Mouse (Mus musculus) embryonic fibroblast, embryonic 13.5 days (primary cell): Measurements from ENCODE around the gene Cbx4. TPM values are rescaled to one million over a fixed set of nuclear protein-coding genes. Genes with fewer than 3 reads are reported as not detected.

Experiments used
- H3K27ac ChIP-seq: 2 replicates; pipeline ENCODE4 v1.5.1; 2012; ENCODE audit warnings: low read length, control low read depth, inconsistent platforms; ENCODE audit not compliant: insufficient read depth
- H3K4me1 ChIP-seq: 2 replicates; pipeline ENCODE4 v1.6.1; 2011; ENCODE audit warnings: low read length; ENCODE audit not compliant: control insufficient read depth, insufficient read depth
- H3K4me3 ChIP-seq: 2 replicates; pipeline ENCODE4 v1.5.1; 2011; ENCODE audit warnings: mild to moderate bottlenecking, control low read depth, low read length; ENCODE audit not compliant: insufficient read depth
- CTCF ChIP-seq: IDR thresholded peaks from 2 replicates; pipeline ENCODE4 v1.5.1; 2011; ENCODE audit warnings: mild to moderate bottlenecking, control low read depth, low read length, moderate library complexity, borderline replicate concordance; ENCODE audit not compliant: insufficient read depth
- POLR2A ChIP-seq: IDR thresholded peaks from 2 replicates; pipeline ENCODE4 v1.6.1; 2011; ENCODE audit warnings: low read depth, mild to moderate bottlenecking, control low read depth, low read length, moderate library complexity
- polyA plus RNA-seq: library from polyadenylated mRNA; stranded (reverse); fragments of >200 nt; gene quantifications from 2 replicates; pipeline ENCODE4 v1.2.4, GENCODE M21; 2011; ENCODE audit warnings: low read depth; ENCODE audit not compliant: missing spikeins, insufficient read length

The Cbx4 gene
- polyA plus RNA-seq, 1 experiment = 11.8 TPM

- Histone ChIP-seq H3K4me3 (peak overlapping the region; percentile 56), H3K4me1 (peaks cover 6% of the 10 kb centered on the region), H3K27ac (no peak overlapping the region)
- no peak for TF ChIP-seq CTCF
- TF ChIP-seq POLR2A = peak; percentile 40
Observed at GRCm38 (mm10) chr11:119056301-119057211, 29.5 kb downstream of the Cbx4 start.

DNA sequence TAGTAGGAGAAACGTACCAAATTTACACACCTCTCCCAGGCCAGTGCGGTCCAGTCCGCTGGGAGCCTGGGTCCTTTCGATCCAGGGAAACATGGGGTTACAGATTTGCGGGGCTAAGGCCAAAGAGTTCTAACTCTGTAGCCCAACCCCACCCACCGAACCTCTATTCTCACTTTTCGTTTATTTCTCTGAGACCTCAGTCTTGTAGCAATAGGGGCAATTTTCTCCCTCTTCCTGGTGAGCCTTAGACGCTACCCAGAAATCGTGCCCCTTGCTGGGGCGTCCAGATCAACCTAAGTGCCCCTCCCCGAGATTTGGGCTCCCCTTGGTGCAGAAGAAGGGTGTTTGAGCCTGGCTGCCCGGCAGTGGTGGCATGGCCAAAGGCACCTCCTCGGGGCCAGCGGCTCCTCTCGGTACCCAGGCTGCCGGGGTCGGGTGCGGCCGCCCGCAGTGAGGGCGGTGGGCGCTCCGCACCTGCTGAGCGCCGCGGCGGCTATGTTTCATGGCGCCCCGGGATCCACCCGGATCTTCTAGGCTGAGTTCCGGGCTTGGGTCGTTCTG, 30.4 kb downstream of the Cbx4 start:
- Histone ChIP-seq H3K27ac (no peak overlapping the region), H3K4me3 (no peak overlapping the region; the same call in 1 of the 2 replicates), H3K4me1 (peaks cover 6% of the 10 kb centered on the region)
- TF ChIP-seq POLR2A (no peak), CTCF (no peak)

- TF ChIP-seq CTCF (peak; percentile 20; the same call in 1 of the 2 replicates), POLR2A (no peak)
- H3K27ac ChIP-seq = no peak overlapping the region
- H3K4me3 ChIP-seq = no peak overlapping the region
- peaks cover 6% of the 10 kb centered on the region for H3K4me1 ChIP-seq
Observed at GRCm38 (mm10) chr11:119054351-119055345, 31.4 kb downstream of the Cbx4 start.

- H3K4me1 ChIP-seq = peaks cover 6% of the 10 kb centered on the region
- no peak overlapping the region for H3K27ac ChIP-seq
- no peak overlapping the region; the same call in 1 of the 2 replicates for H3K4me3 ChIP-seq
- no peak for TF ChIP-seq POLR2A
- TF ChIP-seq CTCF = no peak
Observed at GRCm38 (mm10) chr11:119053738-119054350, 32.2 kb downstream of the Cbx4 start.

GRCm38 (mm10) chr11:119053257-119053670, 32.8 kb downstream of the Cbx4 start:
- Histone ChIP-seq H3K27ac (no peak overlapping the region; the same call in 1 of the 2 replicates), H3K4me1 (peaks cover 6% of the 10 kb centered on the region), H3K4me3 (peak overlapping the region; percentile 24; the same call in 1 of the 2 replicates)
- peak; percentile 11; the same call in 1 of the 2 replicates for TF ChIP-seq CTCF
- TF ChIP-seq POLR2A = peak; percentile 28; the same call in 1 of the 2 replicates

GRCm38 (mm10) chr11:119052661-119053256, 33.3 kb downstream of the Cbx4 start:
- no peak; the same call in 1 of the 2 replicates for TF ChIP-seq POLR2A
- no peak for TF ChIP-seq CTCF
- Histone ChIP-seq H3K27ac (no peak overlapping the region; the same call in 1 of the 2 replicates), H3K4me3 (peak overlapping the region; percentile 24; the same call in 1 of the 2 replicates), H3K4me1 (peaks cover 6% of the 10 kb centered on the region)

DNA sequence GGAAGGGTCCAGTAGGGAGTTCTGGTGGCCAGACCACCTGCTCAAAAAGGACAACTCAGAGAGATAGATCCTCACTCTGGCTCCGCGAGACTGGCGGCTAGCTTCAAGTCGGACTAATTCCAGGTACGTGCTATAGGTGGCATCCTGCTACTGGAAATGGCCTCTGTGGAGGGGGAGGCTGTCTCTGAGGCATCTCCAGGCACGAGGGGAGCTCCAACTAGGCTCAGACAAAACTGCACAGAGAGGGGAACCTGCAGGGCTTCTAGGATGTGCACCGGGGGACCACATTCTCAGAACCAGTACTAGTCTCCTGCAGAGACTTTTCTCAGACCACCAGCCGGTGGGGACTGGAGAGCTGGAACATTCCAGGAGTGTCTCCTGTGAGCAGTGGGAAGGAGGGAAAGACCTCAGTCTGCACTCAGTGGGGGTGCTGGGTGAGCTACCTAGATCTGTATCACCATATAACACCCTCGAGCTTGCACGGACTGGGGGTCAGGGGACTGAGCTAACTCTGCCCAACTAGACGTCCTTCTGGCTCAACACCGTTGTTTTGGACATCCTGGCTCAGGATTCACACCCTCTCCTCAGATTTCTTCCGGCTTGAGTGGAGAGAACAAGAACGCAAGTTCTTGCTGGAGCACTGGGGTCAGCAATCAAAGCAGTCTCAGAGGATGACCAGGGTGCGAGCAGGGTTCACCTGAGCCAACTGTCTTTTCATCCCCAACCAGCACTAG, 33.9 kb downstream of the Cbx4 start:
- Histone ChIP-seq H3K27ac (no peak overlapping the region), H3K4me3 (no peak overlapping the region), H3K4me1 (peaks cover 6% of the 10 kb centered on the region)
- TF ChIP-seq CTCF = peak; percentile 41; the same call in 1 of the 2 replicates
- TF ChIP-seq POLR2A = no peak

GRCm38 (mm10) chr11:119051426-119051825, 34.6 kb downstream of the Cbx4 start:
- Histone ChIP-seq H3K4me1 (peaks cover 6% of the 10 kb centered on the region), H3K4me3 (no peak overlapping the region), H3K27ac (no peak overlapping the region)
- no peak for TF ChIP-seq POLR2A
- no peak for TF ChIP-seq CTCF
